Mouse (Mus musculus) yolk sac, embryonic 10.5 days (tissue): ENCODE measurements around the gene Lum.

Experiments
- DNase-seq: peaks from one replicate; pipeline ENCODE4 v3.0.0-alpha.2; 2017; ENCODE audit warnings: low spot score

Lum gene

DNA sequence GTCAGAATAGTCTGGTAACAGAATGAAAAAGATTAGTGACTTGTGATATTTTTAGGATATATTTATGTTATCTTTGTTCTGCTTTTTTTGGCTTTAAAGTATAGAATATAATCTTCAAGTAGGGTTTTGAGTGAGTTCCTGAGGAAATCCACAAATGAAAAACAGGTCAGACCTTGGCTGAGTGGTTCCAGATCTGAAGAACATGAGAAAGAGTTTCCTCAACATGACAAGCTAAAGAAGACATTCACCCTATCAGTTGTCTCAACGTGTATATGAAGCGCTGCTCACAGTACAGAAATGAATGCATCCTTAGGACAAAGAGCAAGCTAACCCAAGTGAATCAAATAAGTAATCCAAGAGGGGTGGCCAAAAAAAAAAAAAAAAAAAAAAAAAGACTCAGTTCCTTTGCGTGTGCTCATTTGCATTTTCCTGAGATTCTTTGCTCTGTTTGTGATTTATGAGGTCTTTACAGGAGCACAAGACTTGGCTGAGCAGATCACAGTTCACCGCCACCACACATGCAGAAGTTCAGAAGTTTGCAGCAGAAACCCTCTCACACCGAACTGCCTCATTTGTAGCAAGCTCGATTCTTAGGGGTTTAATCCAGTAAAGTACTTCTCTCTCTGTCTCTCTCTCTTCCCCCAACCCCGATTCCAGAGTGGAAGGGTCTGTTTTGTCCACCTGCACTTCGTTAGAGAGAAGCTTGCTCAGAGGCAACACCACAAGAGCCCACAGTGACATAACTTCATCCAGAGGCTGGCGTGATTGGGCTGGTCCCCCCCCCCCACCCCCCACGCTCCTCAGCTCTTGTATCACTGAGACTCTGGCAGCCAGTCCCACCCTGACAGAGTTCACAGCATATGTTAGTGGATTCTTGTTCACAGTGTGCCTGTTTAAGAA lies at the start of gene Lum:
Gene Lum, plus strand, starts transcription at position 172 of the 900 bp plus-strand sequence.
- peak; percentile 60 for DNase-seq

DNA sequence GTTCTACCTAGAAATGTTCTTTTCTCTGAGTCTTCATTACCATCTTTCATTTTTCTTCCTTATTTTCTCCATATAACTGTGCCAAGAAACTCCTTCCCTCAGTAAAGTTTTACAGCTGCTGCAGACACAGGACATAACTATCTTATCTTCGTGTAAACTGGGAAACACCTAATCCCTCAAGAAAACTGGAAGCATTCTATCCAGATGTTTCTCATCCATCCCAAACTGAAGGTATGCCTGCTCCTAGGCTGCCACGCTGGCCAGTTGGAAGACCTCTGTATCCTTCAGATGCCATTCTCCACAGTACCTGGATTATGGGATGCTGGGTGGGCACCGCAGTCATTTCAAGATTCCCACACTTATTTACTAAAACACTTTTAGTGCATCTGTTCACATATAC lies 41.6 kb upstream of the Lum start:
- peak; percentile 17 for DNase-seq

DNA sequence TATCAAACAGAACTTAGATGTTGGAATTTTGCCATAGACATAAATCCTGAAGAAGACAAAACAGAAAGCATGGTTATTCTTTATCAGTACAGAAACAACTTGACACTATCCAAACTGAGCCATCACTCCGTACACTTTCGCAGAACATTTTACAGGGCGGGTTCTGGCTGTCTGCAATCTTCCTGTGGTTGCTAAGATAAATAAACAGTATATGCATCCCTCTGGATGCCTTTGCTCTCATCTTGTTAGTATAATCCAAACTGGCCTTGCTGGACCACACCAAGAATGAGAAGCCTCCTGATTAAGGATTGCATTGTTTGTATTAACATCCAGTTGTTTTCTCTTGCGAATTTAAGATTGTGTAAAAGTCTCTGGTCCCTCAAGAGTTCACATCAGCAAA lies 29.2 kb upstream of the Lum start:
- DNase-seq, result peak; percentile 27

DNA sequence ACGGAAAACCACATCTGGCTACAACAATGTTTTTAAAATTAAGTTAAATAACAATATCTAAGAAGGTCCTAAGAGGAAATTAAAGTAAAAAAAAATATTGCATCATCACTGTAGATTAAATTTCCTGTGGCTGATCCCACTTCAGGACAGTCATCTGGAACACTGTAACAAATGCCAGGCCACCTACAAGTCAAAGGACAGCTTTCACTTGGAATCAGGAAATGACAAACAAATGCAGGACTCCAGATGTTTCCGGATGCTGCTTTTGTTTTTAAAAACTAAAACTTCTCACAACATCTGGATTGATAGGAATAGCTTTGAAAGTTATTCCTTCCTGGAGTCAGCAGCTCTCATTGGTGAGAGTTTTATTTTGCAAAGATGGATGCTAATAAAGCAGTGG lies 28.0 kb upstream of the Lum start:
- DNase-seq, result no peak

DNA sequence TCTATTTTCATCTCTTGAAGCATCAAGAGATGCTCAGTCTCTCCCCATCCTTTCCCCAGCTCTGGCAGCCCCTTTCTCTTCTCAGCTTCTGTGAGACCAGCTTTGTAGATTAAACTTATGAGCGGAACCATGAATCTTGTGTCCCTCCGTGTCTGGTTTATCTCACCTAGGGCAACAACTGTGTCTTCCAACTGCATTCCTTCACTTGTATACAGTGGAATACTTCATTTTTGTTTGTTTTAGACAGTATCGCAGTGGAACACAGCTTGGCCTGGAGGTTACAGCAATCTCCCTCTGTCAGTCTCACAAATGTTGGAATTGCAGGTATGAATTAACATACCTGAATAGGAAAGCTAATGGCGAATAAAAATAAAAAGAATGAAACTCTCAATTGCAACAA lies 26.7 kb upstream of the Lum start:
- peak; percentile 40 for DNase-seq

DNA sequence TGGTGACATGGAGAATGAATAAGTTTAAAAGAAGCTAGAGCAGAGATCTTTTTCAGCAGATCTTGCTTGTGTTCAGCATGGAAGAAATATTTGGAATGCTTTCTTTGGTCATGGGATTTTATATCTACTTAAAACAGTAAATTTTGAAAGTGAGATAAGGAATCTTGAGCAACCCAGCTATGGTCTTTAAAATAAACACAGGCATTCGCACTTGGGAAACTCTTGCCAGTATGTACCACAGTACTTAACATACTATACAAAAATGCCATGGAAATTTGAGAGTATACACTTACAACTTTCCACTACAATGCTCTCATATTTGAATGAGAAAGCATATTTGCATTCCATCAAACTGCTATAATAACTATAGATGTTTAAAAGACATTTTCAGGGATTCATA lies 17.2 kb upstream of the Lum start:
- DNase-seq, result no peak

DNA sequence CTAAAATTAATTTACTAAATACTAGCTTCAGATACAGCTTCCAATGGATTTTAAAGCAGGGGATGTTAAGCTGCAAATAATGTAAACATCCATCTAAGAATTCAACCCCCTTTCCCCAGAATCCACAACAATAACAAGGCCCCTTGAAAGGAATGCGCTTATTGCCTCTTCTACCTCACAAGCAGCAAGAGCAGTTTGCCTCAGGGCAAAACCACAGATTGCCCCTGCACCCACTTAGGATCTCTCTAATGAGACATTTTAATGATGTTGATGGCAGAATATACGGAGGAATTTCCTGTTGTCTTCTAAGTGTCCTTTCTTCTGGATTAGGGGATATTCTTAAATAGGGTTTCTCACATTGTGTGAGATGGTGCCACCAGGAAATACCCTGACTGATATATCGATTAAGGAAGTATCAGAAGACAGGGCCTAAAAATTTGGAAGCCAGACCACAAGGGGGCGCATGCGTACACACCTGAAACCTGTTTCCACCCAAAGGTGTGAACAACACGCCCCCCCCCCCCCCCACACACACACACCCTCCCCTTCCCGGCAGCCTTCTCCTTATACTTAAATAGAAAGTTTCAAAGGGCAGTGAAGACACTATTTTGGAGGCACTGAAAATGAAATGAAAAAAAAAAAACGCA lies 2.7 kb downstream of the Lum start:
- DNase-seq, result peak; percentile 21

DNA sequence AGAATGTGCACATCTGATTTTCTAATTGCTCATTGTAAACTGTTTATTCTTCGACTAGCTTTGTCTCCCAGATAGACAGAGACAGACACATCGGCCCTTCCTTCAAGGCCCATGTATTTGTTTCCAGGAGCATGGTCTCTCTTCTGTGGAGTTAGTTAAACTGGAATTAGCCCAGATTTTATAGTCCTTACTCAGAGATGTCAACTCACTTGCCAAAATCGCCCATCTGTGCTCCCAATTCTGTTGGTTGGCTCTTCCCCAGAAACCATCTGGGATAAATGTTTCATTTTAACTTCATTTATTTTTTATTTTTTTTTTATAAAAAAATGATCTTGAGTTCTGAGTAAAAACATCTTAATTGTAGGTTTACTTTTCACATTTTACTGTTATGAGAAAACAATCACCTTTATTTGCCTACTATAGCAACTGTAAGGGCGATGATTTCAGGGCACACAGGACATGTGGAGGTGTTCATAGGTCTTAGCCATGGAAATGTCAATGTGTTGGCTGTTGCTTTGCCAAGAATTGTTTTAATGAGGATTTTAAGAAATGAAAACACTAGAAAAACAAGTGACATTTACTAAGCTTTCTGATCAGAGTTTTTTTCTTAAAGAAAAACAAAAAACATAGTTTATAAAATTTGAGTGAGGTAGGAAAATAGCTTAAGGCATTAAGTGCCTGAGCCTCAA lies 17.8 kb downstream of the Lum start:
- no peak for DNase-seq

DNA sequence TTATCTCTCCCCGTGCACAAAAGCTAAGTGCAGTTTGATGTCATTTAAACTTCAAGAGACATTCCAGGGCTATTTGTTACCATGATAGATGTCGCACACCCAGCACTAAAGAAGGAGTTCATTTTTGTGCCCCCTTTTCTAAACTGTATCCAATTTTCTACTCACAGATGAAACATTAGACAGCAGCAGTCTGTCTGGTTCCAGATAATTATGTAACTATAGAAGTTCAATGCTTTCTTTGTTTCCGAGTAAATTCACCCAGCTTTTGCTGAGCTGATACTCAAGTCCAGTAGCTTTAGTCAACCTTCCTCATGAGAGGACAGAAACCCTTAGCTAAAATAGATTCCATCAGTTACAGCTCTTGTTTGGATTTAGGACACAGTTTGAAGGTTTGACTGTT lies 19.2 kb downstream of the Lum start:
- no peak for DNase-seq

DNA sequence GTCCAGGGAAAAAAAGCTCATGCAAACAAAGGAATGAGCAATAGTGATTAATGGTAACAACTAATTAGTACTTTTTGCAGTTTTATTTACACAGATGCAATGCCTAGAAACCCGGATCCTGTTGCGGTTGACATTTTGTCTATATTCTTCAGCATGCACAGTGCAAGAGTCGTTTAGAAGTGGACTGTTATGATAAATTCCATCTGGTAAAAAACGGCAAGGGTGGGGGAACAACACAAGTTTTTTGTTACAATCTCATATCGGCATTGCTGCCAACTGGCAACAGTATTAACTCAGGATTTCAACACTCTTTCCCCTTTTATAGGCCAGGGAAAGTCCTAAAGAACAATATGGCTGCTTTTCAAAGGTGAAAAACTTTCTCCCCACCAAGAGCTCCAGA lies 22.2 kb downstream of the Lum start:
- no peak for DNase-seq

DNA sequence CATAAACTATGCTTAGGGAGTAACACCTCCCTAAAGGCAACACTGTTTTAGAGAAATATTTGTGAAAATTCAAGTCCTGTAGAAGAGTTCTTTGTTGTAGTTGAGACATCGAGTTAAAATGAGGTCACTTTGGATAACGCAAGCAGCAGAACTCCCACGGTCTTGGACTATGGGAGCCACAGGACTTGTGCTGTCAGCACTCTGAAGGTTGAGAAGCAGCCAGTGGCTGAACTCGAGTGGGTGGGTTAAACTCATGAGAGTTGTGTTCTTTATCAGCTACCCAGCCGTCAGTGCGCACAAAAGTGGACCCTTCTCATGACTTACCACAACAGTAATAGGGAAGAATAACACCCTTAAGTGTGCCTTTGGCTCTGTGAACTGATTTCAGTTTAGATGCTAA lies 24.6 kb downstream of the Lum start:
- no peak for DNase-seq

DNA sequence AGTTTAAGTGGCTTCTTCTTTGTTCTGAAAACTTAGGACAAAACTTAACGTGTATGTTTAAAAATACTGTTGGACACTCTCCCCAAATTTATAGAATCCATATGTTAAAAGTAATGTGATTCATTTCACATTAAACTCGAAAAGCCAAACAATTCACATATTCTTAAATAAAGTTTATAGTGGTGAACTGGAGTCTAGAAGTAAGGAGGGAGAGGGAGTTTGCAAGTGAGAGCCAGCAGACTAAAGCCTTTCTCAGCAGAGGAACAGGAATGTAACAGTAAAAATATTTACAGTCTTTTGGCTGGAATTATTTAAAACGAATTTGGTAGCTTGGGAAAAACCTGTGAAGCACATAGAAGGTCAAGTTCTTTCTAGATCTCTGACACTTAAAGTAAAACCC lies 26.1 kb downstream of the Lum start:
- no peak for DNase-seq

DNA sequence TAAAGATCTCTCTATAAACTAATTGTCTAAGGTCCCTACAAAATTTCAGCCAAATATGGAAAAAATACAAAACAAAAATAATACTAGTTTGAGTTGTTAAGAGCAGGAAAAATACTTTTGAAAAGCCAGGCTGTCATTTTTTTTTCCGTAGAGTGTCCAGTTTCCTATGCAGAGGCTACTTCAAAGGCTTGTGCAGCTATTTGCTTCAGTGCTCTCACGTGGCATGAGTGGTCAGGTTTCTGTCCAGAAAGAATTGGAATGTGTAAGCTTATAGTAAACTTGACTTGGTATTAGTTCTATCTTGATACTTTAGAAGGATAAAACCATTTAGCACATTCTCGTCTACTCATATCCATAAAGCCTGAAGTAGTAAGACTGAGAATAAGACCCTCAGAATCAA lies 26.8 kb downstream of the Lum start:
- DNase-seq, result no peak

DNA sequence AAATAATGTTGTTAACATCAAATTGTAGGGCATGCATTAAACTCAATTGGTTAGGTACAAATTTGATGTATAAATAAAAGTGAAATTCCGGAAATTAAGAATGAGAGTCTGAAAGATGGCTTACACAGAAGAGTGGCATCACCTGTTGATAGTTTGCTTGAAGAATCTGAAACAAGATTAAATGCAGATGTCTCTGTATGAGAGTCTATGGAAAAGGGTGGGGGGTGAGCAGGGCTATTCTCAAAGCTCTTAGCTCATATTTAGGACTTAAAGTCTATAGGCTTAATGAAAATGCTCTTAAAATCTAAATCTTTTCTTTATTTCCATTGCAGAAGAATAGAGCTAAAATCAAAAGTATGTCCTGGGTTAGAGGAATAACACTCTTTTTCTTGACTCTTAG lies 30.8 kb downstream of the Lum start:
- no peak for DNase-seq

DNA sequence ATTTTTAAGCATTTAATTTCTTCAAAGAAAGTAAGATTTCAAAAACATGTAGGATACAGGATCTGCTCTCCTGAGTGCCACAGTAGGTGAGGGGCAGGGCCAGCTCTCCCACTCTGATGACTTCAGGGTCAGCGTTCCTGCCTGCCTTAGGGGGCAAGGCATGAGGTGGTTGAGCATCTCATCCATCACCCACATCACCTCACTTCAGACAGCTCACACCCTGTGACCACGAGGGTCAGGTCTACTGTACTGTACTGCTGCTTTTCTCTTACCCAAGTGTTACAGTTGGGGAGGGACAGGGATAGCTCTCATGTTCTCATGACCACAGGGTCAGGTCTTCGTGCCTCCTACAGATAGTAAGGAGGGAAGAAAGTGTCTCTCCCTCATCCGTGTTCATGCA lies 36.8 kb downstream of the Lum start:
- no peak for DNase-seq

DNA sequence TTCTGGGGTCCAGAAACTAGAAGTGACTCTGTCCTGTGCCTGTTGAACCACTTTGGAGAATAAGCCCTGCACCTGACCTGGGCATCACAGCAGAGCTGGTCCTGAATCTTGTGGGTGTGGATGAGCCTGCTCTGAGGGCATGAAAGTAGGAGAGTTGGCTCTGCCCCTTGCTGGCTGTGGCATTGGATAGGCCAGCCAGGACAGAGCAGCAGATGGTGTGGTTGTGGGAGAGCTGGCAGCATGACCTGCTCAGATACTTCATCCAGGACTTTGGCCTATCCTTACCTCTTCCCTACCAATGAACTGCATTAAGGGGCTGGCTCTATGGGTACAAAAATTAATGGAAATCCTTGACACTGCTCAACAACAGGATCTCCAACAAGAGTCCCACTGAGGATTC lies 38.3 kb downstream of the Lum start:
- no peak for DNase-seq

DNA sequence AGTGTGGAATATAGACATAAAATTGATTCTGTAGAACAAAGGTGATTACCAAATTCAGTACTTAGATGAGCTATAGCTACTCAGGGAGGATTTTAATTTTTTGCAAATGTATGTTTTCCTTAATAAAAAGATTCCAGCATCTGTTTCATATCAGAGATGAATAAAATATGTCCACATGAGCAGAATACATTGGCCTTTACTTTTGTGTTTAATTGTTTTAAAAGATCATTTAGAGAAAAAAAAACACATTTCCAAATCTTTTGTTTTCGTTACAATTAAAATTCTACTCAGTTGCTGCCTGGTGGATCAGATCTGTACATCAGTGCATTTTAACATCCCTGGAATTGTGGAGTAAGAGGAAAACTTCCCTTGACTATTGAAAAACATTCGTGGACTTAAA lies 41.7 kb downstream of the Lum start, which contains the start of gene Kera:
Gene Kera, plus strand, starts transcription at position 301 of the 400 bp plus-strand sequence.
- no peak for DNase-seq
